Mouse (Mus musculus) left cerebral cortex, postnatal 4 days (tissue): ENCODE measurements around the gene Zmpste24. TPM values are rescaled to one million over a fixed set of nuclear protein-coding genes. Genes with fewer than 3 reads are reported as not detected.

Experiments used
- DNase-seq: peaks from one replicate; pipeline ENCODE4 v3.0.0-alpha.2; 2022
- intact Hi-C: fragments of 180-260 bp; cut with DNase I; formaldehyde crosslinking; loops from one replicate; pipeline ENCODE4 v1.15.1; 2025
- total RNA-seq, 2 experiments: library from RNA; stranded (reverse); gene quantifications; 2 replicates each; pipeline ENCODE4 v1.2.3; 2021

The Zmpste24 gene
- total RNA-seq, 2 experiments from 2014 or later, result 19.5 TPM

DNA sequence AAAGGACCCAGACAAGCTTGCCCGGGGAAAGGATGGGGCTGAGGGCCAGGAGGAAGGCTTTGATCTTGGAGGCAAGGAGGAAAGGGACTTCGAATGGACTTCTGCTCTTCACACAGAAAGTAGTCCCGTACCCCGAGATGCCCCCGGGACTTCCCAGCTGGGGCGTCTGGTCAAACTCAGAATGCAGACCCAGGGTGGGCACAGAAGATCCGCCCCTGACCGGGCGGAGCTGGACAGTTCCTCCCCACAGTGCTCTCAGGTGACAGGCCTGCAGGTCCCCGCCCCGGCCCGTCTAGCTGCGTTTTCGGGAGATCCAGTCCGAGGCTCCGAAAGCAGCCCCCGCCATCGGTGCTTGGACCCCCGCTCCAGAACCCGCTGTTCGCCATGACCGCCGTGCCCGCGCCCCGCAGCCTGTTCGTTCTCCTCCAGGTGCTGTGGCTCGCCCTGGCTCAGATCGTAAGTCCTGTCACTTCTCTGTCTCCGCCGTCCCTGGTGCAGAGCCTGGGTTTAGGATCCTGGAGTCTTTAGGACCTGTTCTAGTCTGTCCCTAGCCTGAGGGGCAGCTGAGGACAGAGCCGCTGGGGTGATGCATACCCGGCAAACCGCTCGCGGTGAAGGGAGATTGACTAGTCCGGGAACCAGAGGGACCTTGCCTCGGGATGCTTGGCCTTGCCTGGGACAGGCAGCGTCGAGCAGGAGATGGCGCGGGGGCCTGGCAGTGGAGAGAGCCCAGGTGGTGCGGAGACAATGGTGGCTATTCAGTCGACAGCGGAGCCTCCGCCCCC is 58.5 kb downstream of the Zmpste24 start, which contains the start of gene Col9a2:
Gene Col9a2, plus strand, starts transcription at position 55 of the 785 bp plus-strand sequence.
- intact Hi-C loops, result no loop called here
- peak; percentile 53 for DNase-seq

DNA sequence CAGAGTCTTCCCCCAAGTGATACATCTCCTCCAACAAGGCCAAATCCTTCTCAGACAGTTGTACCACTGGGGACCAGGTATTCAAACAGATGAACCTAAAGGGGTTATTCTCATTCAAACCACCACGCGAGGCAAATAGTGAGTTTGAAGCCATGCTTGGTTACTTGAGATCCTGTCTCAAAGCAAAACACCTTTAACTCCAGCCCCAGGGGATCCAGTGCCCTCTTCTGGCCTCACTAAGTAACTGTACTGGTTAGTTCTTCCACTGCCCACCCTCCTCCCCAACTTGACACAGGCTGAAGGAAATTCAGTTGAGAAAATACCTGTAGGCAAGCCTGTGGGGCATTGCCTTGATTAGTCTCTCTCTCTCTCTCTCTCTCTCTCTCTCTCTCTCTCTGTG is 65.0 kb downstream of the Zmpste24 start:
- intact Hi-C loops, result loop anchor here (5.0 kb wide), 1 partner anchor 46 kb away; no protein-coding TSS in a partner anchor
- DNase-seq, result no peak

DNA sequence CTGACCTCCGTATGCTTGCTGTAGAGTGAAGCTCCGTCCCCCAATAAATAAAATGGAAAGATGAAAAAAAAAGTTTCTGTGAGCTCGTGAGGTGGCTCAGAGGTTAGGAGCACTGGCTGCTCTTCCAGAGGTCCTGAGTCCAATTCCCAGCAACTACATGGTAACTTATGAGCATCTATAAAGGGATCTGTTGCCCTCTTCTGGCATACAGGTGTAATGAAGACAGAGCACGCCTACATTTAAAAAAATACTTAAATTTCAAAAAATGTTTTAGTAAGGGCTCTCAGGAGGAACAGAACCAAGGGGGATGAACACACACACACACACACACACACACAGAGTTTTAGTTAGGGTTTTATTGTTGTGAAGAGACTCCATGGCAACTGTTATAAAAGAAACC is 66.6 kb downstream of the Zmpste24 start:
- intact Hi-C loops, result loop anchor here (5.0 kb wide), 1 partner anchor 44 kb away; no protein-coding TSS in a partner anchor
- no peak for DNase-seq

DNA sequence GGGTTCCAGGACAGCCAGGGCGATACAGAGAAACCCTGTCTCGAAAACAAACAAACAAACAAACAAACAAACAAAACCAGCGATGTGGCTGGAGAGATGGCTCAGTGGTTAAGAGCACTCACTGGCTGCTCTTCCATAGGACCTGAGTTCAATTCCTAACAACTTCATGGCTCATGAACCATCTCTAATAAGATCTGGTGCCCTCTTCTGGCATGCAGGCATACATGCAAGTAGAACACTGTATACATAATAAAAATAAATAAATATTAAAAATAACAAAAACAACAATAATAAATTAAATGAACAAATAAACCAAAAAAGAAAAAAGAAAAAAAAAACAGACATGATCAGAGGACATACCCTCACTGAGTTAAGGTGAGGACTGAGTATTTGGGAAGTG is 68.4 kb downstream of the Zmpste24 start:
- DNase-seq, result no peak
- intact Hi-C loops, result loop anchor here (5.0 kb wide), 1 partner anchor 42 kb away; no protein-coding TSS in a partner anchor

DNA sequence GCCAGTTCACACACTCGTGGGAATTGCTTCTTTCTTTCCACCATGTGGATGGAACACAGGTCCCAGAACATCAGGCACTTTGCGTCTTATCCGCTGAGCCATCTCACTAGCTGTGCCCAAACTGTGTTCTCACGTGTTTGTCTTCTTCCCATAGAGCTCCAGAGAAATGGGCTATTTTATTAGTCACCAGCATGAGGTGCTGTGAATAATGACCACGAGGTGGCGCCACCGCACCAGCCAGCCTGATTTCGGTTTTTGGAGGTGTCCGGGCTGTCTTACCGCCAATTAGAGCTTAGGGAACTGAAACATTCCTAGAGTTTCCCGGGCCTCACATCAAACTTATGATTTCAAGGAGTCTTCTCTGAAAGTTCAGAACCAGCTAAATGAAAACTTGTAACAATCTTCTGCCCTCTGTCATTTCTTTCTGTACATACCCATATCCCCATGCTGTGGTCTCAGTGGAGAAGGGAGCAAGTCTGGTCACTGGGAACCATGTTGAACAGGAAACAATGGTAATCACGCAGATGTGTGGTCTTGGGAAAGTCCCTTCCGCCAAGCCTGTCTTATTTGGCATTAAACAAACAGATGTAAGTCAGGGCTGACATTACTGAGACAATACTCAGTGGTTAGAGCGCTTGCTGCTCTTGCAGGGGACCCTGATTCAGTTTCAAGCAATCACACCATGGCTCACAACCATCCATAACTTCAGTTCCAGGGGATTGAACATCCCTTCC is 69.2 kb downstream of the Zmpste24 start:
- DNase-seq, result peak; percentile 72
- intact Hi-C loops, result no loop called here

DNA sequence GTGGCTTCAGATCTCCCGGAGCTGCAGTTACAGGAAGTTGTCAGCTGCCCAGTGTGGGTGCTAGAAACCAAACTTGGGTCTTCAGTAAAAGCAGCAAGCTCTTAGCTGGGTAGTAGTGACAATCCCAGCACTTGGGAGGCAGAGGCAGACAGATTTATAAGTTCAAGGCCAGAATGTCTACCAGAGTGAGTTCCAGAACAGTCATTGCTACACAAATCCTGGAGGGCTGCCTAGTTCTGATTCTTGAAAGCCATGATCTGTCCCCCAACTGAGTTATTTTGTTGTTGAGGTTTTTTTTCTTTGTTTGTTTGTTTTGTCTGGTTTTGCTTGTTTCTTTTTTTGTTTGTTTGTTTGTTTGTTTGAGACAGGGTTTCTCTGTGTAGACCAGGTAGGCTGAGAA is 69.9 kb downstream of the Zmpste24 start:
- DNase-seq, result no peak
- intact Hi-C loops, result no loop called here

DNA sequence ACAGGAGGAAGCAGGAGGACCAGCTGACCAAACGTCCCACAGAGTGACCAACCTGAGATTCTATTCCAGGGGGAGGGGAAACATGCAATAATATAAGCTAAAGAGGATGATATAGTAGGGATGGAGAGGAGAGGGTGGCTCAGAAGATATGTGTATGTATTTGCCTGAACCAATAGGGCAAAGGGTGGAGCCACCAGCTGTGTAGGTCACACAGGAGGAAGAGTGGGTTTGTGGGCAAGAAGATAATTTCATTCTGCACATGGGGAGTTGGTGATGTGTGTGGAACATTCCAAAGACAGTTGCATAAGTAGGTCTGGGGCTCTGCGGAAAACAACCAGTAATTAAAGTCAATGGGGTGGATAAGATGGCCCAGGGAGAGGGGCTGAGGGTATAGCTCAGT is 72.4 kb downstream of the Zmpste24 start:
- intact Hi-C loops, result no loop called here
- no peak for DNase-seq

DNA sequence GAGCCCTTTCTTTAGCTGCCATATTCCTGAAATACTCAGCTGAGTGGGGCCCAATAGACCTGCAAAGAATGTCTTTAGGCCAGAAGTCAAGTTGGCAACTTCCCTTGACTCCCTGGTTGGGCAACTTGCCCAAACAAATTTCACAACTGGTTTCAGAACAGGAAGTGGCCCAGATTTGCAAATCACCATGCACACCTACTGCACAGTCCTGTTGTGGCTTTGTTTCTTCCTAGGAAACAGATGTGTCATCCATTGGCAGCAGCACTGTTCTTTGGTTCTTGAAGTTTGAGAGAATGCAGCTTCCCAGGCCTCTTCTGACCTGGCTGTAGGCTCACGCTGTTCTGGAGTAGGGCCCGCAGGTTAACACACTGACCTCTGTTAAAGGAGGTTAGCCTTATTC is 74.1 kb downstream of the Zmpste24 start:
- no peak for DNase-seq
- intact Hi-C loops, result no loop called here

DNA sequence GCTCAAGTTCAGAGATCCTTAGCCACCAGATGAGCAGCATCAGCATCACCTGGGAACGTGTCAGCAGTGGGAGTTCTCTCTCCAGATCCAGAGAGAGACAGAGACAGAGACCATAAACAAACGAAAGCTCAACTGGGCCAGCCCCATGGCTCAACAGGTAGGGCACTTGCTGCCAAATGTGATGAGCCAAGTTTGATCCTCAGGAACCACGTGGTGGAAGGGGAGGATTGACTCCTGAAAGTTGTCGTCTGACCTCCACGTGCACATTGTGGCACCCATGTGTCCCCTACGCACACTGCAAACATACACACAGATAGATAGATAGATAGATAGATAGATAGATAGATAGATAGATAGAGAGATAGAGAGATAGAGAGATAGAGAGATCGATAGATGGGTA is 74.6 kb downstream of the Zmpste24 start:
- DNase-seq, result no peak
- intact Hi-C loops, result no loop called here

DNA sequence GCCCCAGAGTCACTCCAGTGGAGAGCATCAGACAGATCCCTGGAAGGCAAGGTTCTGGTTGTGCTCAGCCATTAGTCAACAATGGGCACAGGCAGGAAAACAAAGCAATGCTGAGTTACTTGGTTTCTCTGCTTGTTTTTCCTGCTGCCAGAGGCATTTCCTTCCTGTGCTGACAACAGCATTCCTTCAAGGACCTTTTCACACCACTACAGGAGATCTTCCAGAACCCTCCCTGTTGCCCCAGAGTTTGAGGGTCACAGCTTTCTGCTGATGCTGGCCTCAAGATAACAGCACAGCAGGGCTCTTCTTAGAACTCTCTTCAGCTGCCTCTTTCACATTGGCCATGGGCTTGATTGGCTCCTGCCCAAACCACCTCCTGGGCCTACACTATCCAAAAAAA is 76.1 kb downstream of the Zmpste24 start:
- intact Hi-C loops, result no loop called here
- no peak for DNase-seq

DNA sequence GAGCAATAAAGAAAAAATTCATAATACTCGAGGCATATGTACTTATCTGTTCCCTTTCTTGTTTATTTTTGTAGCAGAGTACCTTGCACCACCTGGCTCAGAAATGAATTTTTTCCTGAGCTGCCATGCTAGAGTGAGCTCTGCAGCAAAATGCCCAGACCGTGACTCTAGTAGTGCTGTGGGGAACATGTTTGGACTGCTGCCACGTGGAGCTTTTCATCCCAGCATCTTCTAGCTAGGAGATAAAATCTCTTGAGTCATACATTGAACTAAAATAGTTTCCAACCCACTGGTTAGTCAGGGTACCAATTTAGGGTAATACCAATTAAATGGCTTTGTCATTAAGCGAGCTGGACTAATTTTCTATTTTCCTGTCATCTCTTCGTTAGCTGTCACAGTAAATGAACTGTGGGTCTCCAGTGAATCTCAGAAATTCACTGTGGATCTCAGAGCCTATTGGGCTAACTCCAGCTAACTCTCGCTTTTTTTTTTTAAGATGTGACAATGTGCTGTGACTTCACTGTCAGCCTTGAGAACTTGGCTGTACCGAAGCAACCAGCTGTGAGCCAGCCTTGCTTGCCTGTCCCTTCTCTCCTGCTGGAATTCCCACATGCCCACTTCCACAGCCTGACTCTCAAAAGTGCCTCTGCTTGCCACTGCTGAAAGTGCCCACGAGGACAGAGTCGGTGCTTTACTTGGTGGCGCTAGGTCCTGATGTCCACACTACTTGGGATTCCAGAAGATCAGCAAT is 77.8 kb downstream of the Zmpste24 start:
- no peak for DNase-seq
- intact Hi-C loops, result no loop called here

DNA sequence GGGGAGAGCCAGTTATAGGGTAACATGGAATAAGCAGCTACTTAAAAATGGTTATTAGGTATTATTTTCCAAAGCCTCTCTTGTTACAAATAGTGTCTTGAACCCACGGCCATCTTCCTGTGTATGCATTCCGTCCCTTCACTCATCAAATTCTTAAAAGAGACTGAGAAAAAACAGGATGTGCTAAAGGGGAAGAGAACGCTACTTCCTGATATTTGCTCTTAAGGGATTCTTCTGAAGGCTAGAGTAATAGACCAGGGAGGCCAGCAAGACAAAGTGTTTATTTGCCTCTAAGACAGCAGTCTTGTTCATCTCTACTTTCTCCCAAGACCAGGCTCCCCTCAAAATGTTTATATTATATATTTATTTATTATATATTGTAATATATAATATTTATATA is 79.8 kb downstream of the Zmpste24 start:
- intact Hi-C loops, result no loop called here
- no peak for DNase-seq

DNA sequence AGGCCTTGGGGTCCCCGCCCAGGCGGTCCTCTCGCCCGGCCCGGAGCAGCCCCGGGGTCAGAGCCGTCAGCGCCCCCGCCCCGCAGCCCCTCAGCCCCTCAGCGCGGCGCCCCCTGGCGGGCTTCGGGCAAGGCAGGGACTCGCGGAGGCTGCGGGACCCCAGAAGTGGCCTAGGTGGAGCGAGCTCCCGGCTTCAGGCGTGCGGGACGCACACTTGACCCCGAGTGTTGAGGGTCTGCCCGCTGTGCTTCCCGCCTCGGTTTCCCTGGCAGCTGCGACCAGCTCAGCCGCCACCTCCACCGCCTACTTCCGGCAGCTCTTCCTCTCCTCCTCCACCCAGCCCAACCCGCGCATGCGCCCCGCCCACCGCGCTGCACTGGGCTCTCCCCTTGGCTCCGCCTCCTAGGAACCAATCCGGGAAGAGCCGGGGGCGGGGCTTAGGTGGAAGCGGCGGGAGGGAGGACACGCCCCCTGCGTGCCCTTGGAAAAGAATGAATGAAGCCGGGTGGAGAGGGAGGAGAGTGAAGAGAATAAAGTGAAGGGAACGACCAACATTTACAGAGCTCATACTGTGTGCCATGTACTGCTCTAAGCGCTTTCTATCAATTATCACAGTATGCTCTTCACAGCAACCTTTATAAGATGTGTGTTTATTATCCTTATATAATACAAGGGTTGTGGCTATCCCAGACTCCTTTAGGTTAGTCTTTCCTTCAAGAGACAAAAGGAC is 80.9 kb downstream of the Zmpste24 start, which contains the start of gene Smap2:
Gene Smap2, minus strand, starts transcription at position 320 of the 730 bp plus-strand sequence.
- peak; percentile 99 for DNase-seq
- intact Hi-C loops, result no loop called here

DNA sequence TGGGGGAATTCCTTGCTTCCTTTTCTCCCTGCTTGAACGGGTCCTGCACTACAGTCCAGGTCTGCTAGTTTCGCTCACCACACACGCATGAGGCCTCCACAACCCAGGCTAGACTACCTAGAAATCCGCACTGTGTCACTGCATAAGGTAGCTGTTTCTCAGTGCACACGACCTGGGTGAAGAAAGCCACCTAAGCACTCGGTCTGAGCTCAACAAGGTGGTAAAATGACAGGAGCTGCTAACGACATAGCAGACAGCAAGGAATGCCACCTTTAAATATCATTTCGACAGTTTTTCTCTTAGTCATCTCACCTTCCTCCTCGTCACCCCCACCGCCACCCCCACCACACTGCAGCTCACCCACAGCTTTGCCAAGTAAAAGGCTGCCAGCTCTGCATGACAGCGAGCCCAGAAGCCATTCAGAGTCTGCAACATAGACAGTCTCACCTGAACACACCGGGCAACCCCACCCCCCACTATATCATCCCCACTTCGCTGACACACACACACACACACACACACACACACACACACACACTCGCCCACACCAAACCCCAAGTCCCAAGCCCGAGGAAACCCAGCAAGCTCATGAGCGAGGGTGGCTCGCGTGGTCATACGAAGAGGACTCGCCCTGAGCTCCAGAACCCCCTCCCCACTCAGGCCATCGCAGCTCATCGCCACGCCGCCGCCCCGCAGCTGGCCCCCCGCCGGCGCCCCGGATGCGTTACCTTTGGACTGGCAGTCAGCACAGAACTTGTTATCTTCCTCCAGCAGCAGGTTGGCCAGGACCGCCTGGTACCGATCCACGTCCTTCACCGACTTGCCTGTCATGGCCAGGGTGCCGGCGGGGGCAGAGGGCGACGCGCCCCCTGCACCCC is 81.8 kb downstream of the Zmpste24 start:
- intact Hi-C loops, result no loop called here
- DNase-seq, result peak; percentile 45

DNA sequence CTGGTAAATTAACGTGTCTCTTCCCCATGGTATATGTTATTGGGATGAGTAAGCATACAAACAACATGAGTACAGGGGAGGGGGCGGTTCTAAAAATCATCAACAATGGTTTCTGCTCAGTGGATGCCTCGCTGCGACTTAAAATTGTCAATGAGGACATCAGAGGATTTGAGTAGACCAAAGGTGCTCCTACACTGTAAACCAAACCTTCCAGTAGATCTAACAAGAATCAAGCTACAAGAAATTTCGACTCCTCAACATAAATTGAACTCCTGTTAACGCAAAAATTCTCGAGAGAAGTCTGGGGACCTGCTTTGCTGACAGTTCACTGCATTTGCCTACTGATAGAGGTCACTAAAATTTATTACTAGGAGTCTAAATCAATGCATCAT is 82.8 kb downstream of the Zmpste24 start:
- intact Hi-C loops, result no loop called here
- DNase-seq, result no peak

DNA sequence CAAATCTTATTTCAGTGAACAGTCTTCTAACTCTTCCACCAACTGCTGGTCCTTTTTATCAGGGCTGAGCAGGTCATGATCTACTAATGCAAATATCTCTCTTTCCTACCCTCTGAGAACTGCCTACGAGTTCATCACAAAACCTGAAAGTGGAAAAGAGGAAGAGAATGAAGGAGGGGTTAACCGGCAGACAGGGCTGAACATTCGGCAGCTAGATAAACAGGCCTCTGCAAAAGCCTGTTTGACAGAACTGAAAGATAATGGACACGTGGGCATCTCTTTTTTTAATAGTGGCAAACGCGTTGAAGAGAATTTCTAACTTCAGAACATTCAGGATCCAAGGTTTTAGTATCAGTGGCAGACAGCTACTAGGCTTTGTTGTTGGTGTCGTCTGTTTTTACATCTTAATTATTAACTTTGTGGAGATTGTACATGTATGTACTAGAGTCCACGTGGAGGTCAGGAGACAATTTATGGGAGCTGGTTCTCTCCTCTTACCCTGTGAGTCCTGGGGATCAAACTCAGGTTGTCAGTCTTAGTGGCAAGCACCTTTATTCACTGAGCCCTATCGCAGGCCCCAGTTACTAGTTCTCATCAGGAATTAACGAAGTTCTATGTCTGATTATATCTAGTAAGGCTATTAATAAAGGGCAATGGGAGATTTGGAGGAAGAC is 83.3 kb downstream of the Zmpste24 start:
- no peak for DNase-seq
- intact Hi-C loops, result no loop called here

DNA sequence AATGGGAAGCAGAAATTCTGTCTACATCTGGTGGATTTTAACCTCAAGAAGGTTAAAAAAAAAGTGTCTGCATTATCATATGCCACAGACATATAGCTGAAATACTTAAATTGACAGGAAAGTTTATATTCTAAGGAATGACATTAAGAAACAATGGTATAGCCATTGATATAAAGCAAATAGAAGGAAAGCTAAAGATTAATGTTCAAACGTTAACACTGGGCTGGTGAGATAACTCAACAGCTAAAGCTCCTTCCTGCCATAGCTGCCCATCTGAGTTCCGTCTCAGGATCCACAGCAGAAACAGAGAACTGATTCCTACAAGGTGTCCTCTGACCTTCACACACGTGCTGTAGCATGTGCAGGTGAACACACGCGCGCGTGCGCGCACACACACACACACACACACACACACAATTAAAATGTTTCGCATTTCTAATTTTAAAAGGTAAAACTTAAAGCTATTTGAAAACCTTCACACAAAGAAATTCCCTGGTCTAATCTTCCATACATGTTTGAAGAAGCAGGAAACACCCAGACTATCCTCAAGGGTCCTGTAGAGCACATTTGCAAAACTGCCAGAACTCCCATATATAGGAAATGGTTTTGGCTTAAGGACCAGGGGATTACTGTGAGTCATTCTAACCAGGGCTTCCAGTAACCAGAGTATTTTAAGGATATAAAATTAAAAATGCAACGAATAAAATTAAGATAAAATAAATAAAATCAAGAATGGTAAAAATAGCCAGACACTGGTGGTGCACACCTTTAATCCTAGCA is 87.1 kb downstream of the Zmpste24 start:
- intact Hi-C loops, result no loop called here
- no peak for DNase-seq
